Mouse (Mus musculus) olfactory bulb, adult 2 months (tissue): ENCODE measurements at regions not wholly inside any gene's neighbourhood (a gene's known extent, or its start where the extent isn't known, plus 50 kb on each side); places are given as distances from the start of the nearest gene placed in this dataset.

Source experiments
- H3K27ac ChIP-seq: fragments of 200-500 bp; 2 replicates; pipeline ENCODE4 v1.5.1; 2012; ENCODE audit warnings: low read depth, low read length; ENCODE audit not compliant: insufficient read depth
- H3K4me1 ChIP-seq: fragments of 200-500 bp; 2 replicates; pipeline ENCODE4 v1.6.1; 2012; ENCODE audit warnings: low read length; ENCODE audit not compliant: control insufficient read depth, insufficient read depth
- H3K4me3 ChIP-seq: fragments of 200-500 bp; 2 replicates; pipeline ENCODE4 v1.5.1; 2012; ENCODE audit warnings: mild to moderate bottlenecking, low read depth, low read length, moderate library complexity; ENCODE audit not compliant: insufficient read depth
- CTCF ChIP-seq: fragments of 200-500 bp; IDR thresholded peaks from 2 replicates; pipeline ENCODE4 v1.5.1; 2012; ENCODE audit warnings: low read depth, mild to moderate bottlenecking, low read length, moderate library complexity; ENCODE audit not compliant: insufficient read depth
- POLR2A ChIP-seq: fragments of 200-500 bp; IDR thresholded peaks from 2 replicates; pipeline ENCODE4 v1.6.1; 2012; ENCODE audit warnings: mild to moderate bottlenecking, low read depth, low read length, moderate library complexity; ENCODE audit not compliant: insufficient read depth
- WGBS: fragments of 180-500 bp; shearing (Covaris S2); methylation state at CpG from one replicate; pipeline ENCODE4 v1.1.7; 2018; 5-methylcytosine and 5-hydroxymethylcytosine counted together

DNA sequence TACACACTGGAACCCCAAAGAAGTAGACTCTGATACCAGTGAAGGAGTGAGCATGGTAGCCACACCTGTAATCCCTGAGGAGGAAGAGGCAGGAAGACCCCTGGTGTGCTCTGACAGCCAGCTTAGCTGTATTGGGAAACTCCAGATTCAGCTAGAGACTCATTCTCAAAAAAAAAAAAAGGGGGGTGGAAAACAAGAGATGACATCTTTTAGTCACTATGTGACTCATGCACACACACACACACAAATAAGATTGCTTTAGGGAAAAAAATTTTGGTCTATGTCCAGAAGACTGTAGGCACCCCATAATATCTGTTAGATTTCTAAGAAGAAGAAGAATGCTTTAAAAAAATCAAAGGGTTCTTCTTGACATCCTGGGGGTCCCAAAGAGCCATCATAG, 287.6 kb downstream of the Tns1 start:
- Histone ChIP-seq H3K4me3 (no peak overlapping the region), H3K27ac (no peak overlapping the region), H3K4me1 (no peaks in the 10 kb centered on the region)
- TF ChIP-seq POLR2A = no peak
- no peak for TF ChIP-seq CTCF

DNA sequence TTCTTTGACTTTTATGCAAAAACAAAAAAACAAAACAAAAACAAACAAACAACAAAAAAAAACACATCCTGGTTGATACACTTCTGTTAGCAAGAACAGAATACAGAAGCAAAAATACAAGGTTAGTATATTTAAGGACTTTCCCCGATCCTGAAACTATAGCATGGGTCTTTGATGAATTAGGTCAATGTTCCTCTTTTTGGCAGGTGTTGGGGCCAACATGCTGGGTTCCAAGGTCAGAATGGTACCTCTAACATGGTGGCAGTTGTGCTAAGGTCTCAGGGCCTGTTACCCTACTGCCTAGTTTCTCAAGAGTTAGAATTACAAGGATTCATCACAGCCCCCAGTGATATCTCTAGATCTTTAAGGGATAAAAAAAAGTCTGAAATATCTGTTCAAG, 289.7 kb downstream of the Tns1 start:
- Histone ChIP-seq H3K4me3 (no peak overlapping the region), H3K27ac (no peak overlapping the region), H3K4me1 (0 out of 2 replicates have a peak, but pooled peaks cover 3% of the 10 kb centered on the region)
- TF ChIP-seq CTCF (no peak), POLR2A (no peak)
- WGBS = 98% methylated on average over 1 of the region's 1 CpGs

DNA sequence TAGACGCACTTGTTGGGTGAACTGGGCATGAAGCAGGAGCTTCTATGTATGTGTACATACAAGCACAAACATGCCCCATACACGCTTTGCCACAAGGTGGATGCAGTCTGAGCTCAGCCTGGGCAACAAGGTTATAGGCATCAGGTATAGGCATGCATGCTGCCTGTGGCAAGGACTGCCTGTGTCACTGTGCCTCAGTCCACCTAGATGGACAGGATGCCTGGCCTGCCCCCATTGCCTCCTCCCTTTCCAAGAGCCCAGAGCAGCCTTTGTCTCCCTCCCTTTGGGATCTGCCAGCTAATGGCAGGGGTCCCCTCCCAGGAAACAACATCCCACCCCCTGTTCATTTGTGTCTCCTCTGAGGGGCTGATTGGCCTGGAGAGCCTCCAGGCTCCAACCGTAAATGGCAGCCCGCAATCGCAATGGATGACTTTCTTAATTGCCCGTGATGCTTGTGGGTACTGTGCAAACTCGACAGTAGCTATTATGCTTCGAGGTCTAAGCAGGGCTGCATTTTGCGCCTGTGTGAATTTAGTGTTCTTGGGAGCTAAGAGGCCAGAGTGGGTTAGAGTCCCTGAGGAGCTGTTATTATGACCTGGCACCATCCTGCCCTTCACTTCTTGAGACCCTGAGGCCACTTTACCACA, 293.6 kb downstream of the Tns1 start:
- Histone ChIP-seq H3K27ac (no peak overlapping the region), H3K4me3 (no peak overlapping the region), H3K4me1 (peaks cover 13% of the 10 kb centered on the region)
- 53% methylated on average over 9 of the region's 9 CpGs for WGBS
- TF ChIP-seq POLR2A (no peak), CTCF (no peak)

DNA sequence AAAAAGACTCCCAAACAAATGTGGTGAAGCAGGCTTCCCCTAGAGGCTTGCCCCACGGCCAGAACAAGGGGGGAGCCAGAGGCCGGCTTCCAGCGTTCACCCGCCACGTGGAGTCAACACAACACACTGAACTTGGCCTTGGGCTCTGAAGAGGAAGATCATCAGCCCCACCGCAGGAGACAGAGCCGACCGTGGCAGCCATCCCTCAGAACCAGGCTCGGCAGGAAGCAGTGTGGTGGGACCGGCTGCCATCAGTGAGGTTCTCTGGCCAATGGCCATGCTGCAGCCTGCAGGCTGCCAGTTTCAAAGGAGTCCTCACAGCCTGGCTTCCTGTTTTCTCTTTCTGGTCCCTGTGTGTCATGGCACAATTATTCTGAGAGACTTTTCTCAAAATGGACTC, 295.3 kb downstream of the Tns1 start:
- H3K27ac ChIP-seq = no peak overlapping the region
- WGBS = 36% methylated on average over 10 of the region's 10 CpGs
- H3K4me1 ChIP-seq = peaks cover 20% of the 10 kb centered on the region
- H3K4me3 ChIP-seq = no peak overlapping the region
- no peak for TF ChIP-seq CTCF
- no peak for TF ChIP-seq POLR2A

- H3K4me1 ChIP-seq = peaks cover 29% of the 10 kb centered on the region
- WGBS = 34% methylated on average over 15 of the region's 15 CpGs
- TF ChIP-seq CTCF (peak; percentile 74; the same call in 1 of the 2 replicates), POLR2A (no peak)
- H3K4me3 ChIP-seq = no peak overlapping the region
- no peak overlapping the region for H3K27ac ChIP-seq
Observed at GRCm38 (mm10) chr1:73826243-73826930, 297.9 kb downstream of the Tns1 start.

DNA sequence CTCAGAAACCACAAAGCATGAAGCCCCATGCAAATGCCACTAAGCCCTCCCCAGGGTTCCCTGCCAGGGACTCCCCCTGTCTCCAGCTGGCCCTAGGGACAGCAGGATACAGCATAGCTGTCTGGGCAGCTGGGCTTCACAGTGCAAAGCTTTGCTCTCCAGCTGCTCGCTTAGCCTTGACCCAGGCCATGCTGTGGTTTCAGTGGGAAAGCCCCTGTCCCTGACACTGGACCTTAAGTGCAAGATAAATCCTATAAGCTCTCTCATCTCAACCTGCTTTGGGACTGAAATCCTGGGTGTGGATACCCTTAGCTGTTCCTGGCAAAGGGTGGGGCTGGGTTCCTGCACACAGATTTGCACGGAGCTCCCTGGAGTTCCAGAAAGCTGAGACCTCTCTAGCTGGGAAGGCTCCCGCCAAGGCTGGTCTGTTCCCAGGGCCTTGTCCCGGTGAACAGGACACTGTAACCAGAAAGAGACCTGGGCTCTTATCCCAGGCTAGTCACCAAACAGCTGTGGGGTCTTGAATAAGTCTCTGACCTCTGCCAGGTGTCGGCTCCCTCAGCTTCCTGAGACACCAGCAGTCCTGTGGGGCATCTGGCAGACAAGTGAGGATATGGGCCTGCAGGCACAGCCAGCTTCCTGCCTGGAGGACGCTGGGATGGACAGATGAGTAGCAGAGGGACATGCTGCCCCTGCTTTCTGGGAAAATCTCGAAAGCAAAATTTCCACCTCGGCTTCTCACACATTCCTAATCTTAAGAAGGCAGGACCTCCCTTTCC, 299.7 kb downstream of the Tns1 start:
- WGBS = 81% methylated on average over 8 of the region's 8 CpGs
- Histone ChIP-seq H3K4me3 (no peak overlapping the region), H3K4me1 (peaks cover 26% of the 10 kb centered on the region), H3K27ac (no peak overlapping the region)
- TF ChIP-seq POLR2A (no peak), CTCF (no peak)

DNA sequence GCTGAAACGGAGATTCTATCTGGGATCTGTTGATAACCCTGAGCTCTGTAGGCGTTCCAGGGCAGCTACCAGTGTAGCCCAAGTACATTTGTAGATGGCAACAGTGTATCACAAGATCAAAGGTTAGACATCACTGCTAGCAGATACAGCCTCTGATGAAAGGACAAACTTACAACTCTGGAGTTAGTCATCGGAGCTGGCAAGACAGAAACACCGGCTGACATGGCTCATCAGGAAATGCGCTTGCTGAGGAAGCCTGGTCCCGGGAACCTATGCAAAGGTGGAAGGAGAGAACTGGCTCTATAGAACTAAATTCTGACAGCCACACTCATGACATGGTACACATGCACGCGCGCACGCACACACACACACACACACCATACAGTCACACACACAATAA, 300.5 kb downstream of the Tns1 start:
- Histone ChIP-seq H3K4me1 (peaks cover 20% of the 10 kb centered on the region), H3K4me3 (no peak overlapping the region), H3K27ac (no peak overlapping the region)
- TF ChIP-seq POLR2A (no peak), CTCF (no peak)
- 95% methylated on average over 10 of the region's 10 CpGs for WGBS

DNA sequence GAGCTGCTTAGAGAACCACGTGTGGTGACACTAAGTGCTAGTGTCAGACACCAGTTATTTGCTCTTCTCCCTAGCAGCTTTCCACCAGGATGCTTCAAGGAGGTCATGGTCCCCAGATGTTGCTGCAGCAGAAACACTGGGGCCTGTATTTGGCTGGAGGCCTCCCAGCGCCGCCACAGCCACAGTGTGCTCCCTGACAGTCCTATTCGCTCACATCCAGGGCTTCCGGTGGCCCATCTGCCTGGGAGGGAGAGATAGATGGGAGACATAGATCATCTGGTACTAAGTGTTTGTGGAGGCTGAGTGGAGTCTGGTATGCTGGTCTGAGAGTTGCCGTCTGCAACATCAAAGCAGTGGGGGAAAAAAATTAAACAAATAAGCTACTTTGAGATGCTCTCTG, 301.6 kb downstream of the Tns1 start:
- Histone ChIP-seq H3K27ac (no peak overlapping the region), H3K4me3 (no peak overlapping the region), H3K4me1 (peaks cover 19% of the 10 kb centered on the region)
- TF ChIP-seq CTCF = no peak
- TF ChIP-seq POLR2A = no peak
- 38% methylated on average over 6 of the region's 6 CpGs for WGBS

GRCm38 (mm10) chr1:73820701-73821100, 303.5 kb downstream of the Tns1 start:
- H3K4me1 ChIP-seq = peaks cover 16% of the 10 kb centered on the region
- WGBS = 69% methylated on average over 7 of the region's 7 CpGs
- TF ChIP-seq POLR2A (no peak), CTCF (no peak)
- H3K4me3 ChIP-seq = no peak overlapping the region
- H3K27ac ChIP-seq = no peak overlapping the region
